Mouse (Mus musculus): ENCODE measurements around the gene Cfap69. TPM values are rescaled to one million over a fixed set of nuclear protein-coding genes. Genes with fewer than 3 reads are reported as not detected.
A peak's percentile ranks its signal among the peaks of the same experiment; 100 is the strongest.

The Cfap69 gene
- polyA plus RNA-seq, 1 experiment from 2014 or later = 3.2 TPM

GRCm38 (mm10) chr5:5648817-5649569 is 15.0 kb downstream of the Cfap69 start:
- no peaks in the 10 kb centered on the region for H3K36me3 ChIP-seq
- H3K9ac ChIP-seq = no peak overlapping the region
- ATAC-seq (replicated peaks; ENCODE audit: low FRiP score) = no peak; the same call in 1 of the 2 replicates
- H3K27me3 ChIP-seq = no peaks in the 10 kb centered on the region
- no peak overlapping the region for H3K27ac ChIP-seq
- no peaks in the 10 kb centered on the region for H3K9me3 ChIP-seq (replicated peaks)
- H3K4me3 ChIP-seq (replicated peaks) = no peak overlapping the region
- WGBS = 57% methylated on average over 6 of the region's 6 CpGs
- no peak overlapping the region for H3K4me2 ChIP-seq
- no peaks in the 10 kb centered on the region for H3K4me1 ChIP-seq

- WGBS = 13% methylated on average over 1 of the region's 1 CpGs
- H3K4me2 ChIP-seq = no peak overlapping the region
Measured at GRCm38 (mm10) chr5:5646173-5646572, 17.9 kb downstream of the Cfap69 start.

DNA sequence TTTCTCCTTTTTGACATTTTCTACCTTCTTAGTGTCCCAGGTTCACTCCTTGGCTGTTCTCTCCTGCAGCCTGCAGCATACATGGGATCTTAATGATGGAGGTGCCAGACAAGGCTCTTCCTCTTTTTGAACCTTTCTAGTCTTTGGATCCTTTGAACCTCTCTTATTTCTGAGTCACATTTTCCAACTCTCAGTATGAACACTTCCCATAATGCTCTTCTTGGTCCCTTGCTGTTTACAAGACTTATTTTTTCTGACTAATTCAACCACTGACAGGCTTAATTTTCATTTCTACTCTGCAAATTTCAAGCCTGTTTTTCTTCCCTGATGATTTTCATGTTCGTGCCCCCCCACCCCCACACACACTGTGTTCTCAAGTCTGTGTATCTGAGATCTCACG is 25.5 kb downstream of the Cfap69 start:
- Histone ChIP-seq H3K9me3 (replicated peaks) (no peaks in the 10 kb centered on the region), H3K36me3 (no peaks in the 10 kb centered on the region), H3K4me3 (replicated peaks) (no peak overlapping the region), H3K27me3 (no peaks in the 10 kb centered on the region), H3K27ac (no peak overlapping the region), H3K4me2 (no peak overlapping the region), H3K9ac (no peak overlapping the region), H3K4me1 (no peaks in the 10 kb centered on the region)
- 62% methylated on average over 2 of the region's 2 CpGs for WGBS
- no peak for ATAC-seq (replicated peaks; ENCODE audit: low FRiP score)

More at GRCm38 (mm10) chr5:5646173-5646572, 17.9 kb downstream of the Cfap69 start:
- H3K4me3 ChIP-seq (replicated peaks) = no peak overlapping the region
- no peaks in the 10 kb centered on the region for H3K4me1 ChIP-seq
- no peaks in the 10 kb centered on the region for H3K27me3 ChIP-seq
- H3K9ac ChIP-seq = no peak overlapping the region
- H3K27ac ChIP-seq = no peak overlapping the region
- no peak for ATAC-seq (replicated peaks; ENCODE audit: low FRiP score)
- no peaks in the 10 kb centered on the region for H3K36me3 ChIP-seq
- no peaks in the 10 kb centered on the region for H3K9me3 ChIP-seq (replicated peaks)

- Histone ChIP-seq H3K4me2 (no peak overlapping the region), H3K27me3 (no peaks in the 10 kb centered on the region), H3K36me3 (no peaks in the 10 kb centered on the region), H3K4me1 (no peaks in the 10 kb centered on the region), H3K27ac (no peak overlapping the region), H3K9me3 (replicated peaks) (no peaks in the 10 kb centered on the region), H3K9ac (no peak overlapping the region), H3K4me3 (replicated peaks) (no peak overlapping the region)
- 78% methylated on average over 3 of the region's 3 CpGs for WGBS
- ATAC-seq (replicated peaks; ENCODE audit: low FRiP score) = no peak
Measured at GRCm38 (mm10) chr5:5625491-5625890, 38.5 kb downstream of the Cfap69 start.

DNA sequence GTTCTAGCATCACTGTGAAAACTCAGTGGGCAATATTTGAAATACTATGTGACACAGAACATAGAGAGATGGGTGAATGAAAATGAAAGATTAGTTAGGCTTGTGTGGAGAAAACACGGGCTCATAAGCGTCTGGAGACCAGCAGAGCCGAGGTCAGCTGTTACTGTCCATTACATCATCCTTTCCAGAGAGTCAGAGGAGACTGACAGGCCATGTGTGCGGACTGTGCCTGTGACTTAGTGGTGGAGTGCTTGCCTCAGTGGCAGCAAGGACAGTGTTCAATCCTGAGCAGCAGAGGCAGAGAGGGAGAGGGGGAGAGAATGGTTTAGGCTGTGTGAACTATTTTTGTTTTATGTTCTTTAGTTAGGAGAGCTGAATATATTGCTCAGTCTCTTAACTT is 45.7 kb downstream of the Cfap69 start:
- Histone ChIP-seq H3K27me3 (no peaks in the 10 kb centered on the region), H3K4me1 (no peaks in the 10 kb centered on the region), H3K4me2 (no peak overlapping the region), H3K36me3 (no peaks in the 10 kb centered on the region), H3K4me3 (replicated peaks) (no peak overlapping the region), H3K9me3 (replicated peaks) (no peaks in the 10 kb centered on the region), H3K9ac (no peak overlapping the region), H3K27ac (no peak overlapping the region)
- ATAC-seq (replicated peaks; ENCODE audit: low FRiP score) = no peak
- 69% methylated on average over 4 of the region's 4 CpGs for WGBS

- Histone ChIP-seq H3K4me1 (no peaks in the 10 kb centered on the region), H3K4me3 (replicated peaks) (no peak overlapping the region), H3K27ac (no peak overlapping the region), H3K9me3 (replicated peaks) (no peaks in the 10 kb centered on the region), H3K27me3 (no peaks in the 10 kb centered on the region), H3K9ac (no peak overlapping the region), H3K36me3 (no peaks in the 10 kb centered on the region), H3K4me2 (no peak overlapping the region)
- ATAC-seq (replicated peaks; ENCODE audit: low FRiP score) = no peak
- 52% methylated on average over 3 of the region's 3 CpGs for WGBS
Measured at GRCm38 (mm10) chr5:5610540-5610939, 53.5 kb downstream of the Cfap69 start.

DNA sequence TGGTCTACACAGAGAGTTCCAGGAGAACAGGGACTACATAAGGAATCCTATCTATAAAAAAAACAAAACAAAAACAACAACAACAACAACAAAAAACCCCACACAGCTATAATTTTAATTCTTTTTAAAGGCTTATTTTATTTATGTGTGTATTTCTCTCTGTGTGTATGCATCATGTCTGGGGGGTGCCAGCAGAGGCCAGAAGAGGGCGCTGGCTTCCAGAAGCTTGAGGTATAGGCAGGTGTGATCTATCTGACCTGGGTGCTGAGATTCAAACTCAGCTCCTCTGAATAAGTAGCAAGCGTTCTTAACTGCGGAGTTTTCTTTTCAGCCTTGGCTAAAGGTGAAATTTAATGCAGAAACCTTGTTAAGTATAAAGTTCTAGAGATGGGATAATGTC is 76.4 kb downstream of the Cfap69 start:
- Histone ChIP-seq H3K4me1 (no peaks in the 10 kb centered on the region), H3K9me3 (replicated peaks) (no peaks in the 10 kb centered on the region), H3K4me3 (replicated peaks) (no peak overlapping the region), H3K27me3 (no peaks in the 10 kb centered on the region), H3K27ac (no peak overlapping the region), H3K9ac (no peak overlapping the region), H3K36me3 (no peaks in the 10 kb centered on the region), H3K4me2 (no peak overlapping the region)
- WGBS = 85% methylated on average over 3 of the region's 3 CpGs
- ATAC-seq (replicated peaks; ENCODE audit: low FRiP score) = no peak

GRCm38 (mm10) chr5:5573749-5574317 is 90.2 kb downstream of the Cfap69 start, which contains the start of gene Gm8773:
Gene Gm8773 (plus strand): TSS chr5:5573799.
- Histone ChIP-seq H3K4me2 (peak within 1 kb of the TSS; percentile 89), H3K36me3 (no peaks in the 10 kb centered on the region), H3K27me3 (peaks cover 36% of the 10 kb centered on the region), H3K9ac (peak within 1 kb of the TSS; percentile 29; the same call in 1 of the 2 replicates), H3K9me3 (replicated peaks) (no peaks in the 10 kb centered on the region), H3K27ac (no peak within 1 kb of the TSS), H3K4me3 (replicated peaks) (peak within 1 kb of the TSS; percentile 53), H3K4me1 (0 out of 2 replicates have a peak, but pooled peaks cover 9% of the 10 kb centered on the region)
- ATAC-seq (replicated peaks; ENCODE audit: low FRiP score) = peak; percentile 83
- 2% methylated on average over 22 of the region's 24 CpGs for WGBS

DNA sequence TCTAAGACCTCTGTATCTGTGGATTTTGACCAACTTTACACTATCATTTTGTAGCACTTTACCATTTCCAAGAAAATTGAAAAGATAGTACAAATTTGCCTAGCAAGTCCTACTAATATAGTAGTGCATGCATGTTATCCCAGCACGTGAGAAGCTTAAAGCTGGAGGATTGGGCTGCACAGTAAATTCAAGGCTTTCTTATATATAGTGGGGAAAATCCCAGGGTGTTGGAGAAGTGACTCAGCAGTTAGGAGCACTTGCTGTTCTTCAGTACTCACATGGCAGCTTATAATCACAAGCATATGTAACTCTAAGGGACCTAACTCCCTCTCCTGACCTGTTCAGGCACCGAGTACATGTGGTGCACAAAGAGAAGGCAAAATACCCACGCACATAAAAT is 101.6 kb downstream of the Cfap69 start:
- no peaks in the 10 kb centered on the region for H3K36me3 ChIP-seq
- no peak overlapping the region for H3K9ac ChIP-seq
- H3K27me3 ChIP-seq = 0 out of 2 replicates have a peak, but pooled peaks cover 11% of the 10 kb centered on the region
- 66% methylated on average over 3 of the region's 3 CpGs for WGBS
- peaks cover 15% of the 10 kb centered on the region for H3K4me1 ChIP-seq
- H3K4me3 ChIP-seq (replicated peaks) = no peak overlapping the region
- H3K4me2 ChIP-seq = no peak overlapping the region
- no peak overlapping the region for H3K27ac ChIP-seq
- no peak for ATAC-seq (replicated peaks; ENCODE audit: low FRiP score)
- H3K9me3 ChIP-seq (replicated peaks) = no peaks in the 10 kb centered on the region

DNA sequence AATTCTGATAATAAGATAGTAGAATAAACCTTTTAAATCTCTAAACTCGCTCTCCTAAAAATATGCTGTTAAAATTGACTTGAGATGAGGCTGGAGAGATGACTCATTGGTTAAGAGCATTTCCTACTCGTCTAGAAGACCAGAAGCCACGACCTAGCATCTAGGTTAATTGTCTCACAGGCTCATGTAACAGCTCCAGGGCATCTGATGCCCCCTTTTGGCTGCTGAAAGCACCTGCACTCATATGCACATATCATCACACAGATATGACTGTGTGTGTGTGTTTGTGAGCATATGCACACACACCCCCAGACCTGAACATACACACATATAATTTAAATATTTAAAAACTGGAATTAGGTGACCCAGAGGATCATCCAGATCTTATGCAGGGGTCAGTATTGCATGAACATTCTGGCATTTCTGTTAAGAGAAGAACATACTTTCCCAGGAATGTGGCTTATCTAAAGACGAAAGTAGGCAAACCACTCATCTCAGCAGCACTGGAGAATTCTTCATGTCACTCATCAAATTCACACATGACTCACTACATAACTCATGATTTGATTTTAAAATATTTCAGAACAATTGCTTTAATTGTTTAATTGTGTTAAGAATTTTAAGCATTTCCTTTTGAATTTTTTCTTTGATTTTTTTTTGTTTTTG is 102.9 kb downstream of the Cfap69 start:
- H3K9ac ChIP-seq = no peak overlapping the region
- no peak for ATAC-seq (replicated peaks; ENCODE audit: low FRiP score)
- WGBS = 64% methylated on average over 4 of the region's 4 CpGs

DNA sequence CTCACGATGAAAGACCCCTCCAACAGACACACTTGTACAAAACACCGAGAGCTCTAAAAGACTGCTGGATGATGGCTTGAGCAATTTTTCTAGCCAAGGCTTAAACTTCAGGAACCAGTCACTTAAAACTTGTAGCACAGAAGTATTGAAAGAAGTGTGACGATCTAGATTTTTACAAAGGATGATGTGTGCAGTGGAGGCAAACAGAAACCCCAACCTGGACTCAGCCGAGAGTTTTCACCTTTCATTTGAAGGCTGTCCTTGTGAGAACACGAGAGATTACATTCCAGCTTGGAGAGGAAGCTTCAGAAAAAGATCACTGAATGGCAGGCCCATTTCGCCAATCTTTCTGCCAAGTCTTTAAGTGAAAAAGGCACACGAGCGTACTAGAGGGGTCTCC is 104.2 kb downstream of the Cfap69 start:
- peak; percentile 9; the same call in 1 of the 2 replicates for ATAC-seq (replicated peaks; ENCODE audit: low FRiP score)
- no peaks in the 10 kb centered on the region for H3K9me3 ChIP-seq (replicated peaks)
- H3K36me3 ChIP-seq = peaks cover 5% of the 10 kb centered on the region
- H3K4me3 ChIP-seq (replicated peaks) = peak overlapping the region; percentile 65
- peak overlapping the region; percentile 70 for H3K4me2 ChIP-seq
- WGBS = 38% methylated on average over 8 of the region's 8 CpGs
- H3K9ac ChIP-seq = peak overlapping the region; percentile 73
- 0 out of 2 replicates have a peak, but pooled peaks cover 11% of the 10 kb centered on the region for H3K27me3 ChIP-seq
- H3K27ac ChIP-seq = peak overlapping the region; percentile 71; the same call in 1 of the 2 replicates
- peaks cover 16% of the 10 kb centered on the region for H3K4me1 ChIP-seq

More for the DNA sequence above, 102.9 kb downstream of the Cfap69 start:
- no peak overlapping the region for H3K4me2 ChIP-seq
- H3K4me1 ChIP-seq = peaks cover 16% of the 10 kb centered on the region
- H3K27ac ChIP-seq = no peak overlapping the region
- H3K4me3 ChIP-seq (replicated peaks) = no peak overlapping the region
- no peaks in the 10 kb centered on the region for H3K9me3 ChIP-seq (replicated peaks)
- no peaks in the 10 kb centered on the region for H3K36me3 ChIP-seq
- 0 out of 2 replicates have a peak, but pooled peaks cover 11% of the 10 kb centered on the region for H3K27me3 ChIP-seq
